Mouse (Mus musculus): ENCODE data around the gene Gm20388.

Gene Gm20388

DNA sequence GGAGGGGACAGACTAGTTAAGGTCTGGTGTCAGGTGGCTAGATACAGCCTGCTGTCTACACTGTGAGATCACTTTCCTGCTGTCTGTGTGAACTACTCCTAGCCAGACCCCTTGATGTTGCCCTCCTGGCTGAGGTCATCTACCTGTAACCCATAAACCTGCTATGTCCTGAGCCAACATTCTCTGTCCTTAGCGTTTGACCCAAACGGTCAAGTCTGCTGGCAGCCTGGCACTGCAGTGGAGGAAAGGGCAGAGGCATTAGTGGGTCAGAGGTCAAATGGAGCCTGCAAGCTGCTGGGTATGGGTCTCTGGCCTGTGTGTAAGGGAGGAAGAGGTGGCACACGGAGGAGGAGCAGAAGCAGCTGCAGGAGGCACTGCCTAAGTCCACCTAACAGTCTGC is 4362.2 kb downstream of the Gm20388 start:
- no peak for DNase-seq (ENCODE audit: low spot score)

GRCm38 (mm10) chr8:124273606-124274218 is 4363.1 kb downstream of the Gm20388 start:
- DNase-seq (ENCODE audit: low spot score) = no peak

- DNase-seq (ENCODE audit: low spot score) = no peak
Observed at GRCm38 (mm10) chr8:124274441-124275120, 4363.9 kb downstream of the Gm20388 start.

DNA sequence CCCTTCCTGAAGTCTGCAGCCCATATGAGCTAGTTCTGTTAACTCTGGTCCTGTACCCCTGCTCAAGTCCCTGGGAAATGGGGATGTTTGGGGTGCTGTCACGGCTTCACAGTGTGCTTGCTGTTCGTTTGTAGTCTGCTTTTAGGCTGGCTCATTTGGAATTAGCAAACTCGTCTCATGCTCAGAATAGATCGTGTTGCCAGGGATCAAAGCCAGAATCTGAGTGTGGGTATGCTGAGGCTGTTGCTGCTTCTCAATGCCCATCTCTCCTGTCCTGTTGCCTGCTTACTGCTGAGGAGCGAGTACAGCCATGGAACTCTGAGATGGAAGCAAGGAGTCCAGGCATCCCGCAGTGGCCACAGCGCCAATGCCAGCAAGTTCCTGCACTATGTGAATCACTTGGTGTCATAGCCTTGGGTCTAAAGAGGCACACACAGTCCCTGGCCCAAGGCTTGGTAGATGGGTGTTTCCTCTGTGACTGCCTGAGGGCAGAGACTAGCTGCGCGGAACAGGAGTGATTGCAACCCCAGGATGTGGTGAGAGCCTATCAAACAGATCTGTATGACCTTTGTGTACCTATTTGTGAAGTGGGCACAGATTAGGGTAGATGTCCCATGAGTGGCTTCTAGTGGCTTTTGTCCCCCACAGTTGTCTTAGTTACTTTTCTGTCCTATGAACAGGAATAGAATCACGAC is 4364.9 kb downstream of the Gm20388 start:
- DNase-seq (ENCODE audit: low spot score) = no peak

DNA sequence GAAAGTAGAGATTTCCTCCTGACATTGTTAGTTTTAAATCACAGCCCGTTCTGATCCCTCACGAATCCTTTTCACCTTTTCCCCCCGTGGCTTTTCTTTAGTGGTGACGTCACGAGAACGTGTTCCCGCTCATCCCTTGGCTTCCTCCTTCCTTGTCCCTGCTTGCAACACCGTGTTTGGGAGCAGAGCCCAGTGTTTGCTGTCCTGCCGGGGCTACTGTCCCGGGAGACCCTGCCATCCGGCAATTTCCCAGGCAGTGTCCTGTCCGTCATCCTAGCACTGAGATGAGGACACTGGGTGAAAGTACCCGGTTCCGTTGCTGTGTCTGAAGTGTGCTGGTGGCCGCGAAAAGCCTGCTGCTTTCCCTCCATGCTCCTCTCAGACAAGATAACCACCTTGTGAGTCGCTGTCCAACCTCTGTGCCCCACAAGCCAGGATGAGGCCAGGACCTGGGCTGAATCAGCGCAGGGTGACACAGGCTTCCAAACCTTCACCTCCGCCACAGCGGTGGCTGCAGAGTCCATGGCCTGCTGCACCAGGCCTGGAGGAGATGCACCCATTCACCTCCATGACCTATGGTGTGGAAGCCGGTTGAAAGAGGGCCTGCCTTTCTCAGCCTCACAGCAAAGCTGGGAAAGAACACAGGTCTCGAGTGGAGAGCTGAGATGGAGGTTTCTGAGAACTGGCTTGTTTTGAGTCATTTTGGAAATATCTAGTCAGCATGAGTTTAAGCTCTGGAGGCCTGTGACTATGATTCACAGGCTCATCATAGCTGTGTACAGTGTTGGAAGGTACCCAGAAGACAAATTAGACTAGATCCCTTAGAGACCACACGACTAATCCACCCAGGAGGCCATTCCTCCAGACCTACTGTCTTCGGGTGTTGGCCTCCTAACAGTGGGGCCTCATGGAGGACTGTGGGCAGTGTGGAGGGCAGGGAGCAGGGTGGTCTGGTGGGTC is 4367.6 kb downstream of the Gm20388 start:
- no peak for DNase-seq (ENCODE audit: low spot score)

- DNase-seq (ENCODE audit: low spot score) = no peak
Observed at GRCm38 (mm10) chr8:124278956-124279689, 4368.5 kb downstream of the Gm20388 start.

- no peak for DNase-seq (ENCODE audit: low spot score)
Observed at GRCm38 (mm10) chr8:124279690-124279985, 4369.0 kb downstream of the Gm20388 start.

GRCm38 (mm10) chr8:124281700-124282541 is 4371.3 kb downstream of the Gm20388 start:
- no peak for DNase-seq (ENCODE audit: low spot score)

DNA sequence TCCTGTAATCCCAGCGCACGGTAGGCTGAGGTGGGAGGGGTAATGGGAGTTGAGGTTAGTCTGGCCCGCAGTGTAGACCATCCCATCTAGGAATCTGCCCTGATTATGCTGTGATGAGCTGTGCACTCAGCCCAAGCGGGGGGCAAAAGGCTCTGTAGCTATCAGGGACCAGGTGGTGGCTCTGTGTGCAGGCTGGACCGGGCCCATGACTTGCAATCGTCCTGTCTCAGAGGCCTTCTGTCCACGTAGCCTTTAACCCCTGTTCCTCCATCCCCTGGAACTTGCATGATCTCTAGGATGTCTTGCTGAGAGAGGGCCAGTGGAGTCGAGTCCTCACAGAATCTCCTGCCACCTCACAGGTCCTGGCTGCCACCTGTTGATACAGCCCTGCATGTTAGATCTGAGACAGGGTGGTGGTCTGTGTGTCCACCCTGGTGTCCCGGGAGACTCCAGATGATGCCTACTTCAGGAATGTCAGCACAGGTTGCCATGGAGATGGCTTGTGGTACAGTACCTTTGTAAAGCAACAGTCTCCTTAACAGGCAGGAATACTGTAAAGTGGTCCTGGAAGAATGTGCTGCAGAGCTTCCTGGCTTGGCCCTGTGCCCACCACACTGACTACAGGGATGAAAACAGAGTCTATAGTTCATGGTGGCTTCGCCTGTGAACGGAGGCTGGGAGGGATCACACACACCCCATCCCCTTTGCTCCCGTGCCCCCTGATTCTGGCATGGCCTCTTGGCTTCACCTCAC is 4372.4 kb downstream of the Gm20388 start:
- DNase-seq (ENCODE audit: low spot score) = no peak

GRCm38 (mm10) chr8:124283644-124284332 is 4373.1 kb downstream of the Gm20388 start:
- DNase-seq (ENCODE audit: low spot score) = no peak

DNA sequence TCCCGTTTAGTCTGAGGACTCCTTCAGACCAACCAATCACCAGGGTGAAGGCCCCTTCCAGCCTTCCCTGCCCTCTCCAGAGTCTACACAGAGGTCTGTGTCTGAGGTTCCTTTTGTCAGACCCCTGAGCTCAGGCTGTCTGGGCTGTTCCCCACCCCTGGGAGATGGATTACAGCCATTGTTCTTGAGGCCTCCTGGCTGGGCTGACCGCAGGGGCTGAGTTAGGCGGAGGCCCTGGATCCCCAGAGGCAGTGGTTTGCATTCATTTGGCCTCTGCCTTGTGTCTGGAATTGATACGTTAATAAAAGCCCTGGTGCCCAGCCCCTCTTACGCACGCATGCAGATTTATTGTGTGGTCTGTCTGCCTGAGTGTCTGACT is 4373.7 kb downstream of the Gm20388 start:
- DNase-seq (ENCODE audit: low spot score) = no peak

- no peak for DNase-seq (ENCODE audit: low spot score)
Observed at GRCm38 (mm10) chr8:124284984-124285576, 4374.4 kb downstream of the Gm20388 start.

- no peak for DNase-seq (ENCODE audit: low spot score)
Observed at GRCm38 (mm10) chr8:124286461-124287124, 4376.0 kb downstream of the Gm20388 start.

DNA sequence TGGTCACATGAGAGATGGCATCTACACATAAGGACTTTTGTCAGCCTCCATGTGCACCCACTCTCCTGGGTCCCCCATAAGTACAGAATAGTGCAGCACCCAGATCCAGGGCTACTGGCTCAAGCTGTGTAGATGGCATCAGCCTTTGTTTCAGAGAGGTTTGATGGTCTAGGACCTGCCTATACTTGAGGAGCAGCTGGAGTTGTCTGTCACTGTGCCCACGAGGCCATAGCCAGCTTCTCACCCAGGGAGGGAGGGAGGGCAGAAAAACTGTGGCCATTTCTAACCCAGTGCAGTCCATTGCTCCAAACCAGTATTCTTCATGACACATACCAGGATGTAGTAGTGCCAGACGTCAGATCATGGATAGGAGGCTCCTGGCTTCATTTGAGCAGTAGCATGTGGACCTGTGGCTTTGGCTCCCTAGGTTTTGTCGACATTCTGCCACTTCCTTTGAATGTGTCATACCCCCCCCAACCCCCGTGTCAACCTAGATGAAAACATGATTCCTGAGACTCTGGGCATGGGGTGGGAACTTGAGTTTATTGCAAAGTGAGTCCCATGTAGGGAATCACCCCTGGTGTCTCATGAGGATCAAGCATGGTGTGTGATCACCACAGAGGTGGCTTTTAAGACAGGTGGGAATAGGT is 4377.7 kb downstream of the Gm20388 start:
- no peak for DNase-seq (ENCODE audit: low spot score)

- DNase-seq (ENCODE audit: low spot score) = no peak
Observed at GRCm38 (mm10) chr8:124289481-124290050, 4378.9 kb downstream of the Gm20388 start.

GRCm38 (mm10) chr8:124290911-124291691 is 4380.5 kb downstream of the Gm20388 start:
- no peak for DNase-seq (ENCODE audit: low spot score)

DNA sequence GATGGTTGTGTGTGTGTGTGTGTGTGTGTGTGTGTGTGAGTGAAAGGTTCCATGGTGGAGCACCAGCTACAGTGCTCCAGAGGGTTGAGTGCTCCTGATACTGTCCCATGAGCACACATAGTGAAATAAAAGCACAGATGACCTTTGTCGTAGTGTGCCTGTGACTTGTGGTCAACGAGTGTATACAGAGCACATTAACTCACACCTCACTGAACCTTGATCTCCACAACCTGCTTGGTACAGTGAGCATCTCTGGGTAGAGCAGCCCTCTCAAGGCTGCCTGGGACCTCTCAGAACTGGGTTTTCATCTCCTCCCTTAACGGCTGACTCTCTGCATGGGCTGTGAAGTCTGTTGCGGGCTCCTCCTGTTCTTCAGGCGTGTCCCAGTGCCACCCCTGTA is 4381.1 kb downstream of the Gm20388 start:
- DNase-seq (ENCODE audit: low spot score) = no peak

Measured in ovary, postnatal 14 days (tissue).